Mouse (Mus musculus): ENCODE measurements around the gene Srgn.

DNA sequence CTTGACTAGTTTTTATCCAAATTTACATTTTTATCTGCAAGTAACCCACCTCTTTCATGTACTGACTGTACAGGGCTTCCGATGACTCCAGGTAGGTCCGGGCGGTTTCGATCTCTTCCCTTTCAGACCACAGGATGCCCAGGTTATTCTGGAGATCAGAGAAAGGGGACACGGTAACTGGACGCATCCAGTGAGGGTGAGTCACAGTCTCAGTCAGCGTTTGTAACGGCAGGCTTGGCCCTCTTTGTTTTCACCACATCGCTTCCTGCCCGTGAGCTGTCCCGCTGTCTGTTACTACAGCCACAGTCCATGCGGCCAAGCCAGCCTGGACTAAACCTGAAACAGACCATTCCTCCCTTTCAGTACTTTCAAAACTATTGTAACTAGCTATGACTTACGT, 47.8 kb upstream of the Srgn start:
- TF ChIP-seq EP300 (IDR thresholded peaks at IDR 0.05; ENCODE audit: low read depth) = no peak
- no peak for TF ChIP-seq CTCF (IDR thresholded peaks at IDR 0.05; ENCODE audit: low read depth)

Data from liver, embryonic 14.5 days (tissue).